Mouse (Mus musculus) naive thymus-derived CD4-positive, alpha-beta T cell, adult 2 months (primary cell): ENCODE measurements around the gene Eri2.
A peak's percentile ranks its signal among the peaks of the same experiment; 100 is the strongest.
"Not testable (repeated sequence)": the region's sequence is repeated elsewhere in the genome, so short reads cannot be mapped to it uniquely, and the experiment has no call there.

Experiments used
- DNase-seq: peaks from one replicate; pipeline ENCODE4 v3.0.0-alpha.2; 2011; ENCODE audit warnings: low read depth

Eri2 gene

GRCm38 (mm10) chr7:119739798-119740468 is 53.9 kb downstream of the Eri2 start:
- DNase-seq: not testable (repeated sequence)

DNA sequence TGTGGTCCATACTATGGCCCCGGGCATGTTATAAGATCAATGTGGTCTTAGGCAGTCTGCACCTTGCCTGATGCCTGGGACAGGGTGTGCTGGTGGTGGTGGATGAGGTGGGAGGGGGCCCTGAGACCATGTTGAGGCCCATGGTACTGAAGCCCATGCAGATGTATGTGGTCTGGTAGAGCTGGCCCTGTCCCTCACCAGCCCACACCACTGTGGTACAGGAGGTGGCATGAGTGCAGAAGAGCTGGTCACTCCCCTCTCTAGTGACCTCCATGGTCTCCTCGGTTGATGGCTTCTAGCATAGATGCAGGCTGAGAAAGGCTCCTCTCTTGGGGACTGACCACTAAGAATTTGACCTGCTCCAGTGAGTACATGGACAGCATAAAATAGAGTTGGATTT is 55.0 kb downstream of the Eri2 start:
- no peak for DNase-seq

DNA sequence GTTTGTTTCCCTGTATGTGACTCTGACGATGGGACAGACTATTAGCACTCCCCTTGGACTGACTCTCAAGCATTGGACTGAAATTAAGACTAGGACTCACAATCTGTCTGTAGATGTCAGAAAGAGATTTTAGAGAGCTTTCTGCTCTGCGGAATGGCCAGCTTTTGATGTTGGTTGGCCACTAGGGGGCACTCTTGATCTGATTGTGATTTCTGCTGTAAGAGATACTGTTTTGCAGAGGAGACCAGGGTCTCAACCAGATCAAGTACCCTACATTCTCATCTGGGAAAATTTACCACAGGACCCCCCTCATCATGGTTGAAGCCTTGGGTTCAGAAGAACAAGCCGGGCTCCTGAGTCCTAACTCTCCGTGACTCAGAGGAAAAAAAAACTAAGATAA is 62.6 kb downstream of the Eri2 start:
- DNase-seq: peak; percentile 43

DNA sequence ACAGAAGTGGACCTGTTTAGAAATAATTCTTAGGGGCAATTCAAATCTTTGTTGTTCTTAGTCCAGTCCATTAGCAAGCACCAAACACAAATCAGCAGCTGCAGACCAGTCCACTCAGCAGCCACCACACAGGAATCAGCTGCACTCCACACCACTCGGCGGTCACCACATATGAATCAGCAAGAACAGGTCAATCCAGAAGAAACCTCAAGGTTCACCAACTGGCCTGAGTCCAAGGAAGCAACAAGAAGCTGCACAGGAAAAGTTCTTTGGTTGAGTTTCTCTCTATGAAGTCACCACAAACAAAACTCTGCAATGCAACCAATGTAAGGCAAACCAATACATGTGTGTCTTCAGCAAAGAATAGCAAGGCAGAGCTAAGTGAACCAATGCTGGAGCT is 66.2 kb downstream of the Eri2 start:
- DNase-seq: no peak

- no peak for DNase-seq
Measured at GRCm38 (mm10) chr7:119720947-119721310, 72.9 kb downstream of the Eri2 start.

- DNase-seq: peak; percentile 95
Measured at GRCm38 (mm10) chr7:119720253-119720946, 73.5 kb downstream of the Eri2 start, which contains the start of gene Thumpd1. Thumpd1 (minus strand) TSS chr7:119720798.
